Mouse (Mus musculus) heart, postnatal 0 days (tissue): ENCODE data around the gene Rabif. TPM values are rescaled to one million over a fixed set of nuclear protein-coding genes. Genes with fewer than 3 reads are reported as not detected.

ENCODE experiments used
- ATAC-seq: fragments of 200-750 bp; cut with Nextera tagmentation; 2 replicates; pipeline ENCODE4 v1.8.0; 2017; ENCODE audit warnings: low read depth, moderate number of reproducible peaks, moderate library complexity; ENCODE audit not compliant: insufficient read depth
- DNase-seq: peaks from one replicate; pipeline ENCODE4 v3.0.0-alpha.2; 2016; ENCODE audit warnings: low spot score
- H3K27ac ChIP-seq: fragments of 300-500 bp; sonication (generic); 2 replicates; pipeline ENCODE4 v1.5.1; 2014; ENCODE audit warnings: low read depth, mild to moderate bottlenecking
- H3K27me3 ChIP-seq: fragments of 300-500 bp; sonication (generic); 2 replicates; pipeline ENCODE4 v1.6.1; 2014; ENCODE audit warnings: low read length, mixed read lengths; ENCODE audit not compliant: control insufficient read depth, insufficient read depth
- H3K36me3 ChIP-seq: fragments of 300-500 bp; sonication (generic); replicated peaks from 2 replicates; pipeline ENCODE4 v1.6.1; 2014; ENCODE audit warnings: low read length, mixed read lengths; ENCODE audit not compliant: control insufficient read depth, insufficient read depth
- H3K4me1 ChIP-seq: fragments of 300-500 bp; sonication (generic); 2 replicates; pipeline ENCODE4 v1.6.1; 2014; ENCODE audit warnings: antibody characterized with exemption; ENCODE audit not compliant: control insufficient read depth, insufficient read depth
- H3K4me2 ChIP-seq: fragments of 300-500 bp; sonication (generic); 2 replicates; pipeline ENCODE4 v1.6.1; 2014; ENCODE audit warnings: low read depth, mild to moderate bottlenecking, low read length, moderate library complexity
- H3K4me3 ChIP-seq: fragments of 300-500 bp; sonication (generic); 2 replicates; pipeline ENCODE4 v1.5.1; 2014; ENCODE audit warnings: low read depth, low read length
- H3K9ac ChIP-seq: fragments of 300-500 bp; sonication (generic); replicated peaks from 2 replicates; pipeline ENCODE4 v1.6.1; 2014; ENCODE audit warnings: low read depth, low read length, mixed read lengths
- H3K9me3 ChIP-seq: fragments of 300-500 bp; sonication (generic); replicated peaks from 2 replicates; pipeline ENCODE4 v1.6.1; 2016; ENCODE audit warnings: low read length; ENCODE audit not compliant: control insufficient read depth
- CTCF ChIP-seq: IDR thresholded peaks from 2 replicates; pipeline ENCODE4 v1.5.1; 2016; ENCODE audit warnings: antibody characterized with exemption, control low read depth, low read depth
- EP300 ChIP-seq: IDR thresholded peaks from 2 replicates; pipeline ENCODE4 v1.6.1; 2016; ENCODE audit warnings: antibody characterized with exemption, low read depth
- WGBS: fragments of 180-500 bp; shearing (Covaris S2); extraction: QIAGEN DNeasy Blood & Tissue Kit; methylation state at CpG from one replicate; pipeline ENCODE4 v1.1.7; 2014; 5-methylcytosine and 5-hydroxymethylcytosine counted together
- polyA plus RNA-seq: library from polyadenylated mRNA; unstranded; fragments of >200 nt; fragmentation: Nextera tagmentation; extraction: Ambion mirVana; gene quantifications from 2 replicates; pipeline ENCODE4 v1.2.1, GENCODE M21; 2015
- total RNA-seq: library from RNA; depleted of rRNA; stranded (reverse); fragments of >200 nt; gene quantifications from 2 replicates; pipeline ENCODE4 v1.2.3, GENCODE M21; 2014; ENCODE audit warnings: low replicate concordance; rRNA removed

Rabif gene
- total and polyA plus RNA-seq, 2 experiments from 2014 or later, result 14.0 to 21.4 TPM

GRCm38 (mm10) chr1:134555871-134556670, 61.6 kb downstream of the Rabif start:
- ATAC-seq (peak; percentile 6; the same call in 1 of the 2 replicates), DNase-seq (peak; percentile 10)
- no peak for TF ChIP-seq EP300
- TF ChIP-seq CTCF, result no peak
- Histone ChIP-seq H3K27me3 (no peaks in the 10 kb centered on the region), H3K4me1 (peaks cover 12% of the 10 kb centered on the region), H3K4me2 (peak overlapping the region; percentile 91), H3K27ac (peak overlapping the region; percentile 88), H3K9ac (peak overlapping the region; percentile 67), H3K4me3 (peak overlapping the region; percentile 74), H3K36me3 (no peaks in the 10 kb centered on the region), H3K9me3 (no peaks in the 10 kb centered on the region)
- under 1% methylated on average over 42 of the region's 46 CpGs for WGBS

- H3K4me3 ChIP-seq, result peak overlapping the region; percentile 74
- WGBS, result 1% methylated on average over 29 of the region's 35 CpGs
- DNase-seq (peak; percentile 96), ATAC-seq (peak; percentile 97)
- H3K4me1 ChIP-seq, result peaks cover 15% of the 10 kb centered on the region
- H3K9ac ChIP-seq, result peak overlapping the region; percentile 67
- H3K36me3 ChIP-seq, result no peaks in the 10 kb centered on the region
- H3K4me2 ChIP-seq, result peak overlapping the region; percentile 91
- TF ChIP-seq EP300 (peak; percentile 37; the same call in 1 of the 2 replicates), CTCF (no peak)
- H3K9me3 ChIP-seq, result no peaks in the 10 kb centered on the region
- peak overlapping the region; percentile 88 for H3K27ac ChIP-seq
- H3K27me3 ChIP-seq, result no peaks in the 10 kb centered on the region
Observed at GRCm38 (mm10) chr1:134556671-134557218, 62.3 kb downstream of the Rabif start.

Other genes with a start within 250 kb of the Rabif start
- gene Myog, start 204.7 kb upstream of the Rabif start, total RNA-seq, result not detected in 2 replicates
- 0.25 and 0.31 TPM in 2 replicates for gene Myog, start 204.7 kb upstream of the Rabif start, polyA plus RNA-seq
- 5.2 and 12.3 TPM in 2 replicates for gene Ppfia4, start 161.7 kb upstream of the Rabif start, total RNA-seq
- 6.2 and 6.4 TPM in 2 replicates for gene Ppfia4, start 161.7 kb upstream of the Rabif start, polyA plus RNA-seq
- 51.8 and 59.8 TPM in 2 replicates for gene Tmem183a, start 132.7 kb upstream of the Rabif start, total RNA-seq
- gene Tmem183a, start 132.7 kb upstream of the Rabif start, polyA plus RNA-seq, result 30.1 and 31.1 TPM in 2 replicates
- not detected in 2 replicates for gene 4933406M09Rik, start 108.7 kb upstream of the Rabif start, total RNA-seq
- gene 4933406M09Rik, start 108.7 kb upstream of the Rabif start, polyA plus RNA-seq, result not detected in 2 replicates
- 34.4 and 40.0 TPM in 2 replicates for gene Cyb5r1, start 89.1 kb upstream of the Rabif start, total RNA-seq
- gene Cyb5r1, start 89.1 kb upstream of the Rabif start, polyA plus RNA-seq, result 32.9 and 33.9 TPM in 2 replicates
- 210 and 238 TPM in 2 replicates for gene Adipor1, start 79.3 kb upstream of the Rabif start, total RNA-seq
- gene Adipor1, start 79.3 kb upstream of the Rabif start, polyA plus RNA-seq, result 123 and 124 TPM in 2 replicates
- 15.9 and 17.5 TPM in 2 replicates for gene Klhl12, start 39.1 kb upstream of the Rabif start, total RNA-seq
- gene Klhl12, start 39.1 kb upstream of the Rabif start, polyA plus RNA-seq, result 13.6 and 13.9 TPM in 2 replicates
- not detected in 2 replicates for gene Mgat4e, start 55.0 kb downstream of the Rabif start, total RNA-seq
- not detected in 2 replicates for gene Mgat4e, start 55.0 kb downstream of the Rabif start, polyA plus RNA-seq
- gene Kdm5b, start 65.5 kb downstream of the Rabif start, total RNA-seq, result 29.3 and 30.1 TPM in 2 replicates
- 19.0 and 19.4 TPM in 2 replicates for gene Kdm5b, start 65.5 kb downstream of the Rabif start, polyA plus RNA-seq
- 0.53 TPM in 1 of 2 replicates, not detected in the other for gene Syt2, start 152.0 kb downstream of the Rabif start, total RNA-seq
- gene Syt2, start 152.0 kb downstream of the Rabif start, polyA plus RNA-seq, result 0.03 and 0.04 TPM in 2 replicates